Mouse (Mus musculus) kidney, adult 18-20 months (tissue): Measurements from ENCODE around the gene Oaz1.

Experiments
- DNase-seq: peaks from one replicate; pipeline ENCODE4 v3.0.0; 2021

Gene Oaz1

GRCm38 (mm10) chr10:80855749-80856073, 29.3 kb downstream of the Oaz1 start:
- no peak for DNase-seq

DNA sequence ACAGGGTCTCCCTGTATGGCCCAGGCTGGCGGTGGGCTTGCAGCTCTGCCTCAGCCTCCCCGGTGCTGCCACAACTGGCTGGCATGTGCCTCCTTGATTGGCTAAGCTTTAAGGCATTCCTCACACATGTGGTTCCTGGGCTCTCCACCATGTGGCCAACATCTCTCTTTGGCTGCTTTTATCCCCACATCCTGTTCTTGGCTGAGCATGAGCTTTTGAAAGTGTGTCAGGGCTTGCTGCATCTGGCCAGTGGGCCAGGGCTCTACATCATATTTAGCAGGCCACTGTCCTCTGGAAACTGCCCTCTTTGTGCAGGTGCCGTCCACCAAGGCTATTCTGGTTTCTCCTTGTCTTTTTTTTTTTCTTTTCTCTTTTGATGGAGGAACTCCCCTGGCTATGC, 29.8 kb downstream of the Oaz1 start:
- no peak for DNase-seq

GRCm38 (mm10) chr10:80856908-80857307, 30.5 kb downstream of the Oaz1 start:
- no peak for DNase-seq

DNA sequence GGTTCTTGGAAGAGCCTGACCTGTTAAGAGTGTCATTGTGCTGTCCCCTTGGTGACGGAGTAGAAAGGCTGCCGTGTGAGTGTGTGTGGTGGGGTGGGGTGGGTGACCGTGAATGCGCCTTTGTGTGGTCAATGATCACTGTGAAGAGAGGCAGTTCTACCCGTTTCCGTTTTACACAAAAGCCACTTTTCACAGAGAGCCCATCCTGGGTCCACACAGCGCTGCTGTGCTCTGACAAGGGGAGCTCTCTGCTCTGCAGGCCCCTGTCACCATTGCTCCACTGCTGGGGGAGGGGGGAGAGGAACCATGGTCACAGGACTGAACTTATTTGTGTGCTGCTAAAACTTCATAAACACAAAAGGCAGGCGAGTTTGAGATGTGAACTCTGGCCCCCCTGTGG, 30.9 kb downstream of the Oaz1 start:
- no peak for DNase-seq

GRCm38 (mm10) chr10:80857848-80858247, 31.4 kb downstream of the Oaz1 start:
- no peak for DNase-seq

DNA sequence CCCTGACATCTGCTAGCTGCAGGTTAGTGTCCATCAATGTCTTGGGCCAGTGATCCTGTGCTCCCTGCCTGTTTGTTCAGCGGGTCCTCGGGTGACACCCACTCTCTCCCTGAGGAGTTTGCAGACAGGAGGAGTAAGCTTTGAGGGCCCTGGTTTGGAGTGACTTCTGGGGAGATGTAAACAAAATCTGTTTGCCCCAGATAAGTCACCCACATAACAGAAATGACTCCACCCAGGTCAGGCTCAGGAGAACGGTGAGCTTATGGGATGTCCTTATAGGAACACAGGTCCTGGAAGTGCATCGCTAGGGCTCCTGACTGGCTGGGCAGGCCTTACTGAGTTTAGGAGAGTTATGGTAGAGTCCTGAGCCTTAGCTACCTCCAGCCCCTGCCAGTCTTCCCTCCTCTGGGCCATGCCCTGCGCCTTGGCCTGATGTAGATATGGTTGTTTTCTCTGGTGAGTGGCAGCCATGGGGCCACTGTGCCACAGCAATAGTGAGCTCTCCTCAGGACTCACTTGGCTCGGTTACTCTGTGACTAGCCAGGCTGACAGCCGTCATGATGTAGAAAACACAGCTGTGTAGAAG, 32.0 kb downstream of the Oaz1 start:
- DNase-seq: no peak

DNA sequence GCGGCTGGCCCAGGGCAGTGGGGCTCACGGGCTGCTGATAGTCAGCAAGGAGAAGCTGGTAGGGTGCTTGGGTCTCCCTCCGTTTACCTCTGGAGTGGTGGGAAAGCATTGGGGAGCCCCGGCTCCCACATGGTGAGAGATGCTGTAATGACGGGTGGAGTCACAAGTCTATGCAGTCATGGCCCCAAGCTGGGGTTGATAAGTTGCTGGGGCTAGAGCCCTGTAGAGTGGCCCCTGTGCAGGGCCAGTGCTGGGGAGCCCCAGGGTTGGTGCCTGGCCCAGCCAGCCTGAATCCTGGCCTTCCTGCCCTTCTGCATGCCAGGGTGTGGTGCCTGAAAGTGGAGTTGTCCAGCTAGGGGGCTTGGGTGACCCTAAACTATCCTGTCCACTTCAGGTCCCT, 35.8 kb downstream of the Oaz1 start:
- DNase-seq: no peak

GRCm38 (mm10) chr10:80864446-80864845, 38.0 kb downstream of the Oaz1 start:
- no peak for DNase-seq

GRCm38 (mm10) chr10:80870993-80871392, 44.5 kb downstream of the Oaz1 start:
- DNase-seq: peak; percentile 78

DNA sequence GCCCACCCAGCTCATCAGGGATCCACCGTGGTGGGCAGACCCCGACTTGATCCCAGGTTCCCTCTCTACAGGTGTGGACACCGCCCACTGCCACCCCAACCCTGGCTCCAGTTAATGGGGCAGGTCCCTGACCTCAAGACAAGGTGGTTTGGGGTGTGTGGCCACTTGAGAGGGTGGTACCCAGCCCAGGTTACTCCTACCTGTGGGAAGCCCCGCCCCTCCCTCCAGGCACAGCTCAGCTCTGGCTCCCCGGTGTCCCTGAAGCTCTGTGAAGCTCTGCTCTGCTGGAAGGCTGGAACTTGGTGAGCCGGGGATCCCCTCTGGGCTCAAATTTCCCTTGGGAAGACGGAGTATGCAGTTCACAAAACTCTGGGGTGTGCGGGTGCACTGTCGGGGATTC, 45.1 kb downstream of the Oaz1 start, which contains the start of gene Tmprss9:
Gene Tmprss9 (plus strand): TSS at position 268 of the 400 bp plus-strand sequence.
- DNase-seq: peak; percentile 8

- DNase-seq: no peak
These were observed 47.6 kb downstream of the Oaz1 start for GRCm38 (mm10) chr10:80874035-80874434.

DNA sequence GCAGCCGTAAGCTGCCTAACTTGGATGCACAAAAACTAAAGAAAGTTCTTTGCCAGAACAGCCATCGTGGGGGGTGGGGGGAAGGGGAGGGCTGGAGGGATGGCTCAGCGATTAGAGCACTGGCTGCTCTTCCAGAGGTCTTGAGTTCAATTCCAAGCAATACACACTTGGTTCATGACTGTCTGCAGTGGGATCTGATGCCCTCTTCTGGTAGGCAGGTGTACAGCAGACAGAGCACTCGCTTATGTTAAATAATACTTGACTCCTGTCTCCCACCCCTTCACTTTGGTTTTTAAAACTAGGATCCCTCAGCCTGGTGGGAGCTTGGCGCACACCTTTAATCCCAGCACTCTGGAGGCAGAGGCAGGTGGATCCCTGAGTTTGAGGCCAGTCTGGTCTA, 49.6 kb downstream of the Oaz1 start:
- peak; percentile 71 for DNase-seq

- no peak for DNase-seq
These were observed 50.1 kb downstream of the Oaz1 start for GRCm38 (mm10) chr10:80876594-80876993.
